Mouse (Mus musculus) spleen, postnatal 14 days (tissue): ENCODE results near the gene Pmch.

ENCODE experiments used
- DNase-seq, 2 experiments: peaks; one replicate each; pipeline ENCODE4 v3.0.0; 2021 to 2022; ENCODE audit warnings: low spot score in 2 of 2

Pmch gene

GRCm38 (mm10) chr10:88090772-88091171 lies at the start of gene Pmch:
Gene Pmch (plus strand): TSS chr10:88091072.
- DNase-seq = no peak

- DNase-seq = no peak
Observed at GRCm38 (mm10) chr10:88044297-88044696, 46.6 kb upstream of the Pmch start.

GRCm38 (mm10) chr10:88046098-88046771 lies 44.6 kb upstream of the Pmch start:
- DNase-seq = no peak

- no peak for DNase-seq
Observed at GRCm38 (mm10) chr10:88054233-88054985, 36.5 kb upstream of the Pmch start.

- DNase-seq = no peak
Observed at GRCm38 (mm10) chr10:88056950-88057649, 33.8 kb upstream of the Pmch start.

GRCm38 (mm10) chr10:88063436-88063835 lies 27.4 kb upstream of the Pmch start:
- DNase-seq = no peak

GRCm38 (mm10) chr10:88064872-88065271 lies 26.0 kb upstream of the Pmch start:
- DNase-seq = no peak

GRCm38 (mm10) chr10:88067377-88067776 lies 23.5 kb upstream of the Pmch start:
- no peak for DNase-seq

GRCm38 (mm10) chr10:88106169-88106568 lies 15.3 kb downstream of the Pmch start:
- no peak for DNase-seq

- no peak for DNase-seq
Observed at GRCm38 (mm10) chr10:88113290-88113689, 22.4 kb downstream of the Pmch start.

- no peak for DNase-seq
Observed at GRCm38 (mm10) chr10:88119721-88120120, 28.8 kb downstream of the Pmch start.

- DNase-seq = no peak
Observed at GRCm38 (mm10) chr10:88135630-88136029, 44.8 kb downstream of the Pmch start.
